Comparison of ENCODE assay signal across 23 mouse cellular contexts in the genomic region with DNA sequence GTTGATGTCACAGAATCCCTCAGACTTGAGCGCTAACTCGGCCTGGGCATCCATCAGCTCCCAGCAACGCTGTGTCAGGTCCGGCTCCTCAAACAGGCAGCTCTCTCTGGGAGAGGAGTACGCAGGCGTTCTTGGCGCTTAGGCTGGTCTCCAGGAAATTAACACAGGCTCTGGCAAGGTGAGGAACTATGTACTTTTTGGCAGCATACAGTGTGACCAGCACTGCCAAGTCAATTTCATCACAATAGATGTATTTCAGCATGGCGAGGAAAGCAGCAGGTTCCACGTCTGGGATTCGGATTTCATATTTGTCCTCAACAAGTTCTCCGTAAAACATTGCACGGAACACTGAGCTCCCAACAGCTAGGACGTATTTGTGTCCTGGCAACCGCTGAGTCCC. TPM values are rescaled to one million over a fixed set of nuclear protein-coding genes. Genes with fewer than 3 reads are reported as not detected.
DNase-seq lines count a peak whose midpoint lies in the region; ATAC-seq and TF ChIP-seq lines count a peak whose summit lies in the region.
"Had no signal": no experiment of that assay in that cellular context is flagged by ENCODE, and none has a peak within 500 bp of the region (broad histone marks: within the 10 kb centered on the region; RNA-seq: fewer than 3 reads in every experiment).

No protein-coding gene starts in this region.

- no peak overlapping the region for H3K27ac ChIP-seq in midbrain, postnatal 0 days (ENCODE audit: low read depth, low read length)
- no peak overlapping the region for H3K27ac ChIP-seq in midbrain, embryonic 15.5 days
- H3K27ac ChIP-seq: embryonic facial prominence, embryonic 13.5 days; hindbrain, embryonic 14.5 days; kidney, postnatal 0 days; layer of hippocampus, adult 2 months; limb, embryonic 12.5 days; lung, embryonic 15.5 days; midbrain, embryonic 12.5 days; neural tube, embryonic 15.5 days had no signal

- no peaks in the 10 kb centered on the region for H3K4me1 ChIP-seq in midbrain, postnatal 0 days (ENCODE audit: insufficient read depth, low read length)
- H3K4me1 ChIP-seq in midbrain, embryonic 15.5 days: no peaks in the 10 kb centered on the region
- H3K4me1 ChIP-seq: embryonic facial prominence, embryonic 13.5 days; limb, embryonic 12.5 days; lung, embryonic 15.5 days; midbrain, embryonic 12.5 days; neural tube, embryonic 15.5 days had no signal

- peak; percentile 37 to 43 for DNase-seq in cerebellum, adult 18-20 months
- DNase-seq in cerebellum, adult 8-10 months: no peak
- peak; percentile 19 for DNase-seq in midbrain, postnatal 0 days (ENCODE audit: low spot score)
- DNase-seq in cerebellum, postnatal 25 days: peak; percentile 51 to 58
- DNase-seq in gastrocnemius, postnatal 4 days (ENCODE audit: low spot score in 2 of 2): no peak
- no peak for DNase-seq in lung, postnatal 10 days
- DNase-seq: right cerebral cortex, postnatal 4 days; thymus, postnatal 4 days had no signal

- no peaks in the 10 kb centered on the region for H3K27me3 ChIP-seq in midbrain, postnatal 0 days (ENCODE audit: insufficient read depth, low read length)
- H3K27me3 ChIP-seq in midbrain, embryonic 15.5 days (replicated peaks): no peaks in the 10 kb centered on the region
- H3K27me3 ChIP-seq: embryonic facial prominence, embryonic 13.5 days; limb, embryonic 12.5 days; lung, embryonic 15.5 days; midbrain, embryonic 12.5 days; neural tube, embryonic 15.5 days had no signal

- H3K9ac ChIP-seq in midbrain, postnatal 0 days (replicated peaks; ENCODE audit: low read length, poor library complexity, severe bottlenecking): no peak overlapping the region
- H3K9ac ChIP-seq in midbrain, embryonic 15.5 days: no peak overlapping the region
- H3K9ac ChIP-seq: embryonic facial prominence, embryonic 13.5 days; hindbrain, embryonic 14.5 days; limb, embryonic 12.5 days; lung, embryonic 15.5 days; midbrain, embryonic 12.5 days; neural tube, embryonic 15.5 days had no signal

- H3K36me3 ChIP-seq in midbrain, postnatal 0 days (ENCODE audit: insufficient read depth, low read length): no peaks in the 10 kb centered on the region
- H3K36me3 ChIP-seq in midbrain, embryonic 15.5 days (replicated peaks): no peaks in the 10 kb centered on the region
- H3K36me3 ChIP-seq: embryonic facial prominence, embryonic 13.5 days; limb, embryonic 12.5 days; lung, embryonic 15.5 days; midbrain, embryonic 12.5 days; neural tube, embryonic 15.5 days had no signal

- H3K4me2 ChIP-seq in midbrain, postnatal 0 days (ENCODE audit: low read depth, low read length, poor library complexity, severe bottlenecking): no peak overlapping the region
- no peak overlapping the region for H3K4me2 ChIP-seq in midbrain, embryonic 15.5 days
- H3K4me2 ChIP-seq: embryonic facial prominence, embryonic 13.5 days; hindbrain, embryonic 14.5 days; limb, embryonic 12.5 days; lung, embryonic 15.5 days; midbrain, embryonic 12.5 days; neural tube, embryonic 15.5 days had no signal

- TF ChIP-seq CTCF in midbrain, postnatal 0 days (IDR thresholded peaks at IDR 0.05): no peak

- no peaks in the 10 kb centered on the region for H3K9me3 ChIP-seq in midbrain, postnatal 0 days (ENCODE audit: low read length)
- H3K9me3 ChIP-seq in midbrain, embryonic 15.5 days: no peaks in the 10 kb centered on the region
- H3K9me3 ChIP-seq: lung, embryonic 15.5 days; midbrain, embryonic 12.5 days had no signal

- ATAC-seq in midbrain, postnatal 0 days (ENCODE audit: low FRiP score): no peak
- ATAC-seq in midbrain, embryonic 15.5 days (replicated peaks): no peak
- ATAC-seq: intestine, postnatal 0 days had no signal

- 90% methylated on average over 14 of the region's 14 CpGs for WGBS in midbrain, postnatal 0 days
- WGBS in midbrain, embryonic 15.5 days: 93% methylated on average over 14 of the region's 14 CpGs

- H3K4me3 ChIP-seq in midbrain, postnatal 0 days (ENCODE audit: low read depth, low read length): no peak overlapping the region
- no peak overlapping the region for H3K4me3 ChIP-seq in midbrain, embryonic 15.5 days
- H3K4me3 ChIP-seq: embryonic facial prominence, embryonic 13.5 days; layer of hippocampus, adult 2 months; limb, embryonic 12.5 days; lung, embryonic 15.5 days; midbrain, embryonic 12.5 days; myocyte; neural tube, embryonic 15.5 days had no signal

RNA-seq across cellular contexts. Expression of a gene that starts 26.1 kb away (rescaled TPM):
- total RNA-seq in midbrain, postnatal 0 days (2014; rRNA removed): 30.0 and 34.2 TPM in 2 replicates
- polyA plus RNA-seq in midbrain, postnatal 0 days (2015; fragmentation: Nextera tagmentation; extraction: Ambion mirVana): 25.5 and 26.6 TPM in 2 replicates
- polyA plus RNA-seq in midbrain, embryonic 15.5 days (2015; fragmentation: Nextera tagmentation; extraction: Ambion mirVana): 29.7 and 29.9 TPM in 2 replicates
- total RNA-seq in gastrocnemius, postnatal 4 days (2021): 1 to 10 TPM; 3.9 to 5.2 TPM

RNA-seq across cellular contexts. Expression of a gene that starts 39.4 kb away (rescaled TPM):
- total RNA-seq in midbrain, postnatal 0 days (2014; rRNA removed): not detected in 2 replicates
- not detected in 2 replicates for polyA plus RNA-seq in midbrain, postnatal 0 days (2015; fragmentation: Nextera tagmentation; extraction: Ambion mirVana)
- not detected in 2 replicates for polyA plus RNA-seq in midbrain, embryonic 15.5 days (2015; fragmentation: Nextera tagmentation; extraction: Ambion mirVana)
- under 1 TPM in 1 of 2 experiments, not detected in 1; 0.34 TPM for total RNA-seq in gastrocnemius, postnatal 4 days (2021)
- total RNA-seq: adrenal gland, adult 18-20 months; layer of hippocampus, adult 2 months had no signal
- polyA plus RNA-seq: embryonic facial prominence, embryonic 13.5 days; forebrain, embryonic 11.5 days; heart, postnatal 0 days; hindbrain, embryonic 14.5 days; intestine, postnatal 0 days; limb, embryonic 12.5 days; lung, embryonic 15.5 days; midbrain, embryonic 12.5 days; myocyte; testis, adult 2 months had no signal

Comparison
In these comparisons a context has a peak if more than half of its experiments do, and no peak if none do; other contexts are left out.
1. DNase-seq: peak in cerebellum, adult 18-20 months (2 of 2), midbrain, postnatal 0 days (single experiment) and cerebellum, postnatal 25 days (2 of 2); none in cerebellum, adult 8-10 months (single experiment), gastrocnemius, postnatal 4 days (0 of 2) and lung, postnatal 10 days (single experiment).